Mouse (Mus musculus) 3T3-L1 (cell line): Measurements from ENCODE around the gene Coasy.

ENCODE experiments used
- DNase-seq: peaks from one replicate; pipeline ENCODE4 v3.0.0-alpha.2; 2015; ENCODE audit warnings: low read depth, low spot score

Gene Coasy

DNA sequence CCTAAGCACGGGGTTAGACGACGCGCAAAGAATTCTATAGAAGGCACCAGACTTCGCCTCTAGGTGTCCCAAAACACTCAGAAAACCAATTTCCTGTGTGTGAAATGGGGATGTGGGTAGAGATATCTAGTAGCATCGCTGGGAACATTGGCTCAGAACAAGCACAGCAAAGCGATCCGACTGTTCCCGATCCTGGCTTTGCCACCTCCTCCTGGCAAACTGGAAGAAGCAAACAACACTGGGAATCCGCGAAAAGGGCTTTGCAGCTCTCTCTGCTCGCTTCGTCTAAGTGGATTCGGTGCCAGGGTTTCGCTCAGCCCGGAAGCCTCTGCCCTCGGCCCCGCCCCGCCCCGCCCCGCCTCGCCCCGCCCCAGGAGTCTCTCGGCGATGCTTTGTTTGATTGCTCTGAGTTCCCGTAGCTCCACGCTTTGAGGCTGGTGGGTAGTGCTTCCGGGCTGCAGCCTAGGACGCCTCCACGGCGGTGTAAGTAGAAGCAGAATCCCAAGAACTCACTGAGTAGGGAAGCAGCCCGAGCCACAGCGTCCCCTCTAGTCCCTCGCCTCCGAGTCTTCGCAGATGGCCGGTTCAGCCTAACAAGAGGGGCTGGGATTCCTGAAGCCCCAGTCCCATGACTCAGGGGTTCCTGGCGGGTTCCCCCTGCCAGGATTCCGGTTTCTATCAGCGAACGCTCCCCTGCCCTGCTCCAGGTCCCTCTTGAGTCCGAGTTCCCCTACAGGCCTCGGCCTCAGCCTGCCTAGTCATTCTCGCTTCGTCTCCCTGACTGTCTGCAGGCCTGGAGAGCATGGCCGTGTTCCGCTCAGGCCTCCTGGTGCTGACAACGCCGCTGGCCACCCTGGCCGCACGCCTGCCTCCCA, at the start of gene Coasy:
Gene Coasy (plus strand): TSS at position 358 of the 875 bp plus-strand sequence.
- peak; percentile 98 for DNase-seq

- DNase-seq = no peak
These were observed 48.4 kb upstream of the Coasy start for GRCm38 (mm10) chr11:101033856-101034500.

- DNase-seq = no peak
These were observed 47.6 kb upstream of the Coasy start for GRCm38 (mm10) chr11:101034614-101035327.

DNA sequence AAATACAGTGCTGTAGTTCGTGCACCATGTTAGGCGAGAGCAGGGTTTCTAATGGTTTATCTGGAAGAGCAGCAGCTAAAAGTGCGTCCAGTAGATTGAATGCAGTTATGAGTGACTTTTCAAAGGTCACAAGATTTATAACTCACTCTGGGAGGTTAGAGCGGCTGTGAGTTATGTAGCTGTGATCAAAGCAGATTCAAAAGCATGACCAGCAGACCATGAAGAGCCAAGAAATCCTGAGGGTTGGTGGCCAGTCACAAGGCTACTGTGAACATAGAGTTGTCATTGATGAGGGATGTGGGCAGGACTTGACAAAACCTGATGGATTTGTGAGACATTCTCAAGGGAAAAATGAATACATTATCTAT, 47.1 kb upstream of the Coasy start:
- DNase-seq = no peak

- no peak for DNase-seq
These were observed 44.6 kb upstream of the Coasy start for GRCm38 (mm10) chr11:101037795-101038194.

DNA sequence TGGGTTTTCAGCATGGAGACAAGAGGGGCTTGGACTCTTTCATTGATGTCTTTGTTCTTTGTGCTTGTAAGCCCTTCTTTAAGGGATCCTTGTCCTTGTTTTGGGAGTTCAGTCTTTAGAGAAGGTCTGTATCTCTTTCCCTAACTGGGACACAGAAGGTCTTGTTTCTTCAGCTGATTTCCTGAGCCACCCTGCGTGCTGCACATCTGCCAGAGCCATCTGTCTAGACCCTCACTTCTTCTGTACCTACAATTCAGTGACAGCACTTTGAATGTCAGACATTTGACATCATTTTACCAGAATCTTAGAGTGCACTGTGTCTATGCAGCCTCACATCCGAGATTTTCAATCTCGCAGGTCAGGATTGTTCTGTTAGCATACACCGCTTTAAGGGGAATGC, 36.5 kb upstream of the Coasy start:
- no peak for DNase-seq

- DNase-seq = no peak
These were observed 35.9 kb upstream of the Coasy start for GRCm38 (mm10) chr11:101046440-101046839.

DNA sequence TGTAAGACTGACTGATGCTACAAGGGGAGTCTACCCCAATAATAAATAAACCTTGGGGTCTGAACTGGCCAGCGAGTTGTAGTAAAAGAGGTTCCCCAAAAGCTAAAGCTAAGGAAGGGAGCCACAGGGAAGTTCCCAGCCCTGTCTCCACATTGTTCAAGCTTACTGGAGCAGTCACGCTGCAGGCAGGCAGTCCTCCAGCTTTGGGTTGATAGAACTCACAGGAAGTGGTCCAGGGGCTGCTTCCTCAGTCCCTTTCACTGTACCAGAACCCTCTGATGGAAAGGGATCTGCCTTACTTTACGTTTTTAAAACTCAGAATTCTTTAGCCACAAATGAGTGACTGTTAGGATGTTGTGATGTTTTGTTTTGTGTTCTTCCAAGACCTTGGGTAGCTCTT, 34.9 kb upstream of the Coasy start:
- DNase-seq = no peak

DNA sequence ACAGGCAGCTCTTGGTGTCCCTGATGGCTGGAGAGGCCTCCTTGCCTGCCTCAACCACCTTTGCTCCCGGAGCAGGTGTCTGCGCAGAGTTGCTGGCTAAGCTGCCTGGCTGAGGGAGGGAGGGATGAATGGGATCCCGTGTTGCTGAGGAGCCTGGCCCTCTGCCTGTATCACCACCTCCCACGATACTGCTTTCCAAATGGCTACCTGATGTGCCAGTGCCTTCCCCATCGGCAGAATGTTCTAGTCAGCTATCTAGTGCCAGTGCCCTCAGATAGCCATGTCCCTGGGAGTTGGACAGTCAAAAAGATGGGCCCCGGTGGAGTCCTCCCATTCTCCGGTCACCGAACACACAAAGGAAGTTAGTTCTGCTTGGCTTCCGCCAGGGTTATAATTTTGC, 32.0 kb upstream of the Coasy start:
- DNase-seq = no peak

DNA sequence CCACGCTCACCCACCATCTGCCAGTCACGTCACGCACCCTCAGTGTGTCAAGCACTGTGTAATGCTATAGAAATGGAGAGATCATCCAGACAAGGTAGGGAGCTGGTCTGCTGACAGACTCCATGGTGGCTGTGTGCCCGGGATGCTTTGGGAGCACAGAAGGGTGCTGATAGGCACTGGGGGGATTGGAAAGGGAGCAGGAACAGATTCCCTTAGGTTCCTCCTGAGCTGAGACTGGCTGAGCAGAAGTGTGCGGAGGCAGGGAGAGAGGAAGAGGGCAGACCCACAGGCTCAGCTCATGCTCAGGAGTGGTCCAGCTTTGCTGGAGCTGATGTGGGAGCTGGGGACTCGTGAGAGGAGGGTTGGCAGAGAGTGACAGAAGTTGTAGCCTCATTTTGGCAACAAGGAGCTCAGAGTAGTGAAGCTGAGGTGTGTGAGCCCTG, 31.3 kb upstream of the Coasy start:
- no peak for DNase-seq

DNA sequence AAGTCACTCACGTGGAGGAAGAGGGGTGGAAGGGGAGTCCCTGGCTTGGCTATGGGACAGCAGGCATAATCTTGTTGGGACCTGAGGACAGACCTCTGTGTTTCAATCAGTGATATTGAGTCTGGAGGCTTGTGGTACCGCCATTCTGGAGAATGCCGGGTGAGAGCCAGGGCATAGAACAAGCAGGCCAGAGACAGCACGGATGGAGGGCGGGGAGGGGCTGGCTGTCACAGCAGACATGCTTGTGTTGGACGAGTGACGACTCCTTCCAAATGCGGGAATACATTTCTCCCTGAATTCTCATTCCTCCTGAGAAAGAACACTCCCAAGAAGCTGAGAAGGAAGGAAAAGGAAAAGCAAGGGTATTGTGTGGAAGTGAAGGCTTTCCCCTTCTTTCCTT, 30.7 kb upstream of the Coasy start:
- no peak for DNase-seq

- no peak for DNase-seq
These were observed 29.5 kb upstream of the Coasy start for GRCm38 (mm10) chr11:101052751-101053473.

DNA sequence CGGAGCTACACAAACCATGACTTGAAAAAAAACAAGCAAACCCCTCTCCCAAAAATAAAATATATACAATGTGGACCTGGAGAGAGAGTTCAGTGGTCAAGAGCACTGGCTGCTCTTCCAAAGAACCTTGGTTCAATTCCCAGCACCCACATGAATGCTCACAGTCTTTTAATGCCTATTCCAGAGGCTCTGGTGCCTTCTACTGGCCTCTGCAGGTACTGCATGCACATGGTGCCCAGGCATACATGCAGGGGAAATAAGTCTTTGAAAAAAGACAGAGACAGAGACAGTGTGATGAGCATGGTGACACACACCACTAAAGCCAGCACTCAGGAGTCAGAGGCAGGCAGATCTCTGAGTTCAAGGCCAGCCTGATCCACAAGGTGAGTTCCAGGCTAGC, 28.4 kb upstream of the Coasy start:
- DNase-seq = no peak

DNA sequence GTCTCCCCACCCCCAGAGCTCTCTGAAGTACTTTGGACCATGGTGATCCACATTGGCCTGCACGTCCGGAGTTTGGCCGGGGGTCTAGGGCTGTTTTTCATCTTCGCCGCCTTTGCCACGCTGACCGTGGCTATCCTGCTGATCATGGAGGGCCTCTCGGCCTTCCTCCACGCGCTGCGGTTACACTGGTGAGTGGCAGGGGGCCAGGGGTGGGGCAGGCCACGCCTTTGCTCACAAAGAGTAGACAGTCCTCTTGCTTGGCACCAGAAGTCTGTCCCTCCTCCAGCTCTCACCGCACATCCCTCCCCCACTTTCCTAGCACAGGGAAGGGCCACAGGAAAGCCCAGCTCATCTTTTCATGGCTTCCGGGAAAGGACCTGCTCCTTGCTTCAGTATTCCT, 26.9 kb upstream of the Coasy start:
- DNase-seq = no peak

- peak; percentile 18 for DNase-seq
These were observed 25.5 kb upstream of the Coasy start for GRCm38 (mm10) chr11:101056885-101057284.

- DNase-seq = peak; percentile 93
These were observed 24.5 kb upstream of the Coasy start for GRCm38 (mm10) chr11:101057860-101058259.

DNA sequence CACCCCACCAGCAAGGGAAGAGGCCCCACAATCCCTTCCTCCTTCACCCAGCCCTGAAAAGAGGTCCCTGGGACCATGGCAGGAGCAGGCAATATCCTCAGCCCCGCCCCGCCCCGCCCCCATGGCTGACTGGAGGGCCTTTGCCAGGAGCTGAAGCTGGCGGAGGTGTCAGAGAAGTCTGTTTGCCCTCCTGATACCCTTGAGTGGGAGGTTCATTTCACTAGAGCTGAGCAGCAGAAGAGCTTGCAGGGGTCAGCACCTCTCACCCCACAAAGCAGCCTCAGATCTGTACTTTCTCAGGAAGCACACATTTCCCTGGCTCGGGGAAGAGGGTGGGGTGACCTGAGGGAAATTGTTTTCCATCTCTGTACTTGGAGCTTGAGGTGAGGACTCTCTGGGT, 23.6 kb upstream of the Coasy start:
- no peak for DNase-seq

DNA sequence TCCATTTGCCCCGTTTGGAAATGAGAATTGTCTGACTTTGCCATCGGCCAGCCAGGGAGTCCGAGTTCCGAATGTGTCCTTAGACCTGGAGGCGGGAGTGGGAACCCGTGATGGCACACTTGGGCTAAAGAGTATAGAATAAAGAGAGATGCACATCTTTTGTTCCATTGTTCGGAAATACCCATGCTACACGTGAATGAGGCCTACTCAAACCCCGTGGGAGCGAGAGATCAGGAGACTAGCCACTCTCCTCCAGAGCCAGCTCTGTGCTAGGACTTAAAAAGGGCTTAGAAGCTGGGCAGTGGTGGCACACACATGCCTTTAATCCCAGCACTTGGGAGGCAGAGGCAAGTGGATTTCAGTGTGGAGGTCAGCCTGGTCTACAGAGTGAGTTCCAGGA, 22.9 kb upstream of the Coasy start:
- no peak for DNase-seq

GRCm38 (mm10) chr11:101060126-101060525, 22.2 kb upstream of the Coasy start:
- peak; percentile 86 for DNase-seq

- no peak for DNase-seq
These were observed 21.3 kb upstream of the Coasy start for GRCm38 (mm10) chr11:101061049-101061448.

DNA sequence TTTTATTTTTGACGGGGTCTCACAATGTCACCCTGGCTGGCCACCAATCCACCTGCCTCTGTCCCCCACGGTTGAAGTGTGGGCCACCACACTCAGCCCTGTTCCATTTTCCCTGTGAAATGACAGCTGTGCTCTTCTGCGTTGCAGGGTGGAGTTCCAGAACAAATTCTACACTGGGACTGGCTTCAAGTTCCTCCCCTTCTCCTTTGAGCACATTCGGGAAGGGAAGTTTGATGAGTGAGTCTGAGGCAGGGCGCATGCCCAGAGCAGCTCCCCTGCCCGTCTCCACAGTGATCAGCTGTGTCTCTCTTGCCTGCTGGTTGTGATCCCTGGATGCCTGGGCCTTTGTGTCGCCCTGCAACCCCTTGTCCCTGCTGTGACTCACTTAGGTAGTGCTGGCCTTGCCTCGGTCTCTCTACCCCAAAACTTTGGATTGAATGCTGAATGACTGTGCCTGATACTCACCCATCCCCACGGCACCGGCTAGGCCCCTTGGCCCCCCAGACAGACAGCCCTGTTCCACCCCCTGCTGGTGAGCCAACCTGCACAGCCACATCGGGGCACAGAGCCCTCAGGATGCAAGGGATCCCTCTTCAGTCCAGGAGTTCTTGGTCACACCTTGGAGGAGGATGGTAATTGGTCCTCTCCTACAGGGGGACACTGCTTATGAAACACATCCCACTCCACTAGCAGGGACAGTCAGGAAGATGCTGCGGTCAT, 20.0 kb upstream of the Coasy start:
- no peak for DNase-seq
